Mouse (Mus musculus): Measurements from ENCODE around the gene Zmat3. TPM values are rescaled to one million over a fixed set of nuclear protein-coding genes. Genes with fewer than 3 reads are reported as not detected.

Zmat3 gene
- polyA plus RNA-seq, 2 experiments, result 7.7 to 12.6 TPM

DNA sequence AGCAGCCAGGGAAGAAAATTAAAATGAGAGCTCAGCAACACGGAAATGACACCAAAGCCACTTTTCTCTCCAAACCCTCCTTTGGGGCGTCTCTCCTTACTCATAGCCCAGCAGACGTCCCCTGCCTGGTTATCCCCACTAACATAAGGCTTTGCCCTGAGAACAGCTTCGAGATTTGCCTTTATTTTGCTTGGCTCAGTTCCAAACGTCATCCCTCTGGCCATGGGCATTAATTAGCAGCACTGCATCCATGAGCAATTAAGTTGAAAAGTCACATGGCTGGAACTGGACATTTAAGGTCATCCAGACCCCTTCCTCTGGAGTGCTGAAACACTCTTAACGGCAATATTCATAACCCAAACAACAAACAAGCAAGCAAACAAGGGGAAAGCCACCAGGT is 4.6 kb downstream of the Zmat3 start:
- no peak for TF ChIP-seq POLR2A (IDR thresholded peaks at IDR 0.05; ENCODE audit: borderline replicate concordance, extremely low read depth, insufficient read depth, insufficient read length)
- 0 out of 2 replicates have a peak, but pooled peaks cover 5% of the 10 kb centered on the region for H3K4me1 ChIP-seq (ENCODE audit: control insufficient read depth, insufficient read depth, low read length)
- no peak overlapping the region for H3K4me3 ChIP-seq (replicated peaks; ENCODE audit: low read length)
- no peak overlapping the region for H3K4me2 ChIP-seq (replicated peaks; ENCODE audit: low read depth, low read length, severe bottlenecking)
- no peak for DNase-seq (ENCODE audit: low spot score)
- no peak for ATAC-seq (ENCODE audit: low FRiP score, low read depth)
- no peaks in the 10 kb centered on the region for H3K27me3 ChIP-seq (ENCODE audit: control insufficient read depth, insufficient read depth, low read length)
- no peak overlapping the region for H3K9ac ChIP-seq (ENCODE audit: low read depth, low read length, severe bottlenecking)
- H3K27ac ChIP-seq (replicated peaks; ENCODE audit: low read depth, low read length), result no peak overlapping the region
- no peaks in the 10 kb centered on the region for H3K36me3 ChIP-seq (ENCODE audit: control insufficient read depth, insufficient read depth, low read length)
- 20% methylated on average over 6 of the region's 6 CpGs for WGBS
- H3K9me3 ChIP-seq (ENCODE audit: control insufficient read depth, low read length), result no peaks in the 10 kb centered on the region

DNA sequence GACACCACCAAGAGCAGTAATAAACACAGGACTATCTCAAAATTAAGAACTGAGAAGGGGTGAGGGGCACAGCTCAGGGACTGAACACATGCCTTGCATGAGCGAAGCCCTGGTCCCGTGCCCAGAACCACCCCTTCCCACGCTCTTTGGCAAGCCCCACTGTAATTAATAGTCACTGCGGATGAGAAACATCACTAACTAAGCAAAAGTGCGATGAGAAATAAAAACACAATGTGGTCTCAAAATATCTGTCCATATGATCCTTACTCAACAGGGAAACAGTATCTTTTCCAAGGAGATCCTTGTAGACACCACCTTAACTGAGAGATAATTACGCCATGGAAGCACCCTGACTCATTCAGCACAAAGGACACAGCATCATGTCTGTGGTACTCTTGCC is 17.9 kb downstream of the Zmat3 start:
- WGBS, result 94% methylated on average over 6 of the region's 6 CpGs
- no peak for TF ChIP-seq POLR2A (IDR thresholded peaks at IDR 0.05; ENCODE audit: borderline replicate concordance, extremely low read depth, insufficient read depth, insufficient read length)
- ATAC-seq (ENCODE audit: low FRiP score, low read depth), result no peak
- H3K4me1 ChIP-seq (ENCODE audit: control insufficient read depth, insufficient read depth, low read length), result no peaks in the 10 kb centered on the region
- no peak overlapping the region for H3K4me2 ChIP-seq (replicated peaks; ENCODE audit: low read depth, low read length, severe bottlenecking)
- H3K4me3 ChIP-seq (replicated peaks; ENCODE audit: low read length), result no peak overlapping the region
- H3K9me3 ChIP-seq (ENCODE audit: control insufficient read depth, low read length), result no peaks in the 10 kb centered on the region
- DNase-seq (ENCODE audit: low spot score), result no peak
- H3K27ac ChIP-seq (replicated peaks; ENCODE audit: low read depth, low read length), result no peak overlapping the region
- no peak overlapping the region for H3K9ac ChIP-seq (ENCODE audit: low read depth, low read length, severe bottlenecking)
- no peaks in the 10 kb centered on the region for H3K27me3 ChIP-seq (ENCODE audit: control insufficient read depth, insufficient read depth, low read length)
- peaks cover 7% of the 10 kb centered on the region for H3K36me3 ChIP-seq (ENCODE audit: control insufficient read depth, insufficient read depth, low read length)

DNA sequence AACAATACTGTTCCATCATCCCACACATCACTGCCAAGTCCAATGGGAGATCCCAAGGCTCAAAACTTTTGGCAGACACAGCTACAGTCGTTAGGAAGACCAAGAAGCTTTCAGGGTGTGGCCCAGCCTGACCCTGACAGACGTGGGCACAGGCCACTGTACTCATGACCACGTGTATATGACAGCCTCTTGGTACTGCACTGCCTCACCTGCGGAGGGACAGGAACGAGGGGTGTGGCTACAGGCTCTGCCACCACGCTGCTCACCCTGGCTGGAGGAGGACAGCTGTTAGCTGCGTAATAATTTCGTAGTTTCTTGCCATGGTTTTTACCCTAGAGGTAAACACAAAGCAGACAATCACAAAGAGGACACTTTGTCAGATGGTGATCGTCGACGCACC is 20.6 kb downstream of the Zmat3 start:
- H3K4me3 ChIP-seq (replicated peaks; ENCODE audit: low read length), result no peak overlapping the region
- no peaks in the 10 kb centered on the region for H3K9me3 ChIP-seq (ENCODE audit: control insufficient read depth, low read length)
- H3K9ac ChIP-seq (ENCODE audit: low read depth, low read length, severe bottlenecking), result no peak overlapping the region
- peaks cover 24% of the 10 kb centered on the region for H3K36me3 ChIP-seq (ENCODE audit: control insufficient read depth, insufficient read depth, low read length)
- 89% methylated on average over 11 of the region's 11 CpGs for WGBS
- H3K27me3 ChIP-seq (ENCODE audit: control insufficient read depth, insufficient read depth, low read length), result no peaks in the 10 kb centered on the region
- no peaks in the 10 kb centered on the region for H3K4me1 ChIP-seq (ENCODE audit: control insufficient read depth, insufficient read depth, low read length)
- H3K4me2 ChIP-seq (replicated peaks; ENCODE audit: low read depth, low read length, severe bottlenecking), result no peak overlapping the region
- no peak overlapping the region for H3K27ac ChIP-seq (replicated peaks; ENCODE audit: low read depth, low read length)
- no peak for DNase-seq (ENCODE audit: low spot score)
- no peak for TF ChIP-seq POLR2A (IDR thresholded peaks at IDR 0.05; ENCODE audit: borderline replicate concordance, extremely low read depth, insufficient read depth, insufficient read length)
- no peak for ATAC-seq (ENCODE audit: low FRiP score, low read depth)

DNA sequence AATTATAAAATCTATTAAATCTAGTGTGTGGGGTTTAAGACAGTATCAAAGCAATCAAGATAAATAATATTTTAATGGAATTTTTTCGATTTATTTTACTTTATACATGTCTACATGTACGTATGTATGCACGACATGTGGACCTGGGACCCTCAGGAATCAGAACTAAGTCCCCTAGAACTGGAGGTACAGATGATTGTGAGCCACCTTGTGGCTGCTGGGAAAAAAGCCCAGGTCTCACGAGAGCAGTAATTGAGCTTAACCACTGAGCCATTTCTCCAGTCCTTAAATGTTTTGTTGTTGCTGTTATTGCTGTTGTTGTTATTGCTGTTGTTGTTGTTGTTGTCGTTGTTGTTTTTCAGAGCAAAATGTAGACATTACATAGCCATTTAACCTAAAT is 21.0 kb downstream of the Zmat3 start:
- Histone ChIP-seq H3K27ac (replicated peaks; ENCODE audit: low read depth, low read length) (no peak overlapping the region), H3K9me3 (ENCODE audit: control insufficient read depth, low read length) (no peaks in the 10 kb centered on the region)

DNA sequence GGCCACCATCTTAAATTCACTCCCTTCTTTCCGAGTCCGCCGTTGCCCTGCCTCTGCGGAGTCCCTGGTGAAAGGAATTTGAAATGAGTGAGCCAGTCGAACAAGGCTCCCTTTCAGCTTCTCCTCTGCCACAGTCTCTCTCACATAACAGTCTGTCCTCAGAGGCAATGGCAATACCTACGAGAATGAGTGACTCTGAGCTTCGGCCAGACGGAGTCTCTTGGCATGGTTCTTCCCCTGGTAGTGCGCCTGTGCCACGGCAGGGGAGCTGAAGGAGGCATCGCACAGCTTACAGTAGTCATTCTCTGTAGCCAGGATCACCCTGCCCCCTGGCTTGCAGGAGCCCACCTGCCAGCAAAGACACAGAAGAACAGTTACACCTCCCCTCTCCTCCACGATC is 22.4 kb downstream of the Zmat3 start:
- no peak for TF ChIP-seq POLR2A (IDR thresholded peaks at IDR 0.05; ENCODE audit: borderline replicate concordance, extremely low read depth, insufficient read depth, insufficient read length)
- Histone ChIP-seq H3K9me3 (ENCODE audit: control insufficient read depth, low read length) (no peaks in the 10 kb centered on the region), H3K4me3 (replicated peaks; ENCODE audit: low read length) (no peak overlapping the region), H3K4me1 (ENCODE audit: control insufficient read depth, insufficient read depth, low read length) (no peaks in the 10 kb centered on the region), H3K9ac (ENCODE audit: low read depth, low read length, severe bottlenecking) (no peak overlapping the region), H3K27ac (replicated peaks; ENCODE audit: low read depth, low read length) (0 out of 2 replicates have a peak overlapping the region, but pooled peaks have one; percentile 13), H3K27me3 (ENCODE audit: control insufficient read depth, insufficient read depth, low read length) (no peaks in the 10 kb centered on the region), H3K36me3 (ENCODE audit: control insufficient read depth, insufficient read depth, low read length) (peaks cover 27% of the 10 kb centered on the region), H3K4me2 (replicated peaks; ENCODE audit: low read depth, low read length, severe bottlenecking) (no peak overlapping the region)
- 84% methylated on average over 12 of the region's 12 CpGs for WGBS
- DNase-seq (ENCODE audit: low spot score) (no peak), ATAC-seq (ENCODE audit: low FRiP score, low read depth) (no peak)

More for the DNA sequence above, 21.0 kb downstream of the Zmat3 start:
- ATAC-seq (ENCODE audit: low FRiP score, low read depth) (no peak), DNase-seq (ENCODE audit: low spot score) (no peak)
- H3K4me1 ChIP-seq (ENCODE audit: control insufficient read depth, insufficient read depth, low read length), result no peaks in the 10 kb centered on the region
- H3K9ac ChIP-seq (ENCODE audit: low read depth, low read length, severe bottlenecking), result no peak overlapping the region
- no peak for TF ChIP-seq POLR2A (IDR thresholded peaks at IDR 0.05; ENCODE audit: borderline replicate concordance, extremely low read depth, insufficient read depth, insufficient read length)
- peaks cover 26% of the 10 kb centered on the region for H3K36me3 ChIP-seq (ENCODE audit: control insufficient read depth, insufficient read depth, low read length)
- H3K27me3 ChIP-seq (ENCODE audit: control insufficient read depth, insufficient read depth, low read length), result no peaks in the 10 kb centered on the region
- WGBS, result 76% methylated on average over 5 of the region's 5 CpGs
- no peak overlapping the region for H3K4me3 ChIP-seq (replicated peaks; ENCODE audit: low read length)
- no peak overlapping the region for H3K4me2 ChIP-seq (replicated peaks; ENCODE audit: low read depth, low read length, severe bottlenecking)

DNA sequence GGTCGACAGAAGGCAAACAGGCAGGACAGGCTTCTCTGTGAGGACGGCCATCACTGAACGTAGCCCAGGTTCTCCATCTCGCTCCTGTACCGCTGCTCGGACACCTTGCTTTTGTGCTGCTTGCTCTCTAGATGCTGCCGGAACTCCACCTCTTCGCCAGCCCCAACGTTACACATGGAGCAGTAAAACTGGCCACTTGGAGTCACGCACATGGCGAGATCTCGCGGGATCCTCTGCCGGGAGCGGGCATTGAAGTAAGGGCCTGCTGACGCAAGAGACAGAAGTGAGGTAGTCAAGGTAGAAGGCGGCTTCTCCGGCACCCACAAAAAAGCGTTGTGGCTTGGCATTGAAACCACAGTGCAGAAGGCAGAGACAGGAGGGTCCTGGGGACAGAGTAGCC is 24.4 kb downstream of the Zmat3 start:
- ATAC-seq (ENCODE audit: low FRiP score, low read depth) (no peak), DNase-seq (ENCODE audit: low spot score) (no peak)
- Histone ChIP-seq H3K4me2 (replicated peaks; ENCODE audit: low read depth, low read length, severe bottlenecking) (no peak overlapping the region), H3K9ac (ENCODE audit: low read depth, low read length, severe bottlenecking) (no peak overlapping the region), H3K36me3 (ENCODE audit: control insufficient read depth, insufficient read depth, low read length) (peaks cover 27% of the 10 kb centered on the region), H3K4me3 (replicated peaks; ENCODE audit: low read length) (no peak overlapping the region), H3K27me3 (ENCODE audit: control insufficient read depth, insufficient read depth, low read length) (no peaks in the 10 kb centered on the region), H3K4me1 (ENCODE audit: control insufficient read depth, insufficient read depth, low read length) (no peaks in the 10 kb centered on the region), H3K27ac (replicated peaks; ENCODE audit: low read depth, low read length) (no peak overlapping the region), H3K9me3 (ENCODE audit: control insufficient read depth, low read length) (no peaks in the 10 kb centered on the region)
- no peak for TF ChIP-seq POLR2A (IDR thresholded peaks at IDR 0.05; ENCODE audit: borderline replicate concordance, extremely low read depth, insufficient read depth, insufficient read length)
- 93% methylated on average over 19 of the region's 19 CpGs for WGBS

Data from limb, embryonic 14.5 days (tissue).